ENCODE assay signal across 27 mouse cellular contexts in genomic region chr7:90281759-90282546, GRCm38 (mm10). TPM values are rescaled to one million over a fixed set of nuclear protein-coding genes. Genes with fewer than 3 reads are reported as not detected.
DNase-seq lines count a peak whose midpoint lies in the region; ATAC-seq and TF ChIP-seq lines count a peak whose summit lies in the region.
"Had no signal": no experiment of that assay in that cellular context is flagged by ENCODE, and none has a peak within 500 bp of the region (broad histone marks: within the 10 kb centered on the region; RNA-seq: fewer than 3 reads in every experiment).

No protein-coding gene starts in this region.

- no peak overlapping the region for H3K4me2 ChIP-seq in intestine, embryonic 16.5 days (ENCODE audit: low read depth, low read length)
- H3K4me2 ChIP-seq in intestine, embryonic 15.5 days (replicated peaks) = no peak overlapping the region
- H3K4me2 ChIP-seq in embryonic facial prominence, embryonic 14.5 days (ENCODE audit: low read depth, low read length) = no peak overlapping the region
- no peak overlapping the region for H3K4me2 ChIP-seq in limb, embryonic 14.5 days (replicated peaks; ENCODE audit: low read depth, low read length, severe bottlenecking)
- H3K4me2 ChIP-seq in hindbrain, embryonic 14.5 days (replicated peaks) = no peak overlapping the region
- H3K4me2 ChIP-seq: heart, embryonic 13.5 days; liver, embryonic 12.5 days; lung, embryonic 14.5 days; neural tube, embryonic 15.5 days; stomach, embryonic 15.5 days had no signal

- no peaks in the 10 kb centered on the region for H3K9me3 ChIP-seq in intestine, embryonic 16.5 days (ENCODE audit: control insufficient read depth, low read length)
- no peaks in the 10 kb centered on the region for H3K9me3 ChIP-seq in intestine, embryonic 15.5 days
- no peaks in the 10 kb centered on the region for H3K9me3 ChIP-seq in embryonic facial prominence, embryonic 14.5 days (ENCODE audit: control insufficient read depth, low read length)
- no peaks in the 10 kb centered on the region for H3K9me3 ChIP-seq in limb, embryonic 14.5 days (ENCODE audit: control insufficient read depth, low read length)
- no peaks in the 10 kb centered on the region for H3K9me3 ChIP-seq in hindbrain, embryonic 14.5 days (ENCODE audit: control insufficient read depth, low read length)
- H3K9me3 ChIP-seq: forebrain, embryonic 10.5 days; heart, embryonic 13.5 days; liver, embryonic 12.5 days; megakaryocyte, embryonic 14.5 days; neural tube, embryonic 15.5 days; stomach, embryonic 15.5 days had no signal

- no peaks in the 10 kb centered on the region for H3K4me1 ChIP-seq in intestine, embryonic 16.5 days (ENCODE audit: control insufficient read depth, insufficient read depth, low read length)
- H3K4me1 ChIP-seq in intestine, embryonic 15.5 days (replicated peaks) = no peaks in the 10 kb centered on the region
- H3K4me1 ChIP-seq in embryonic facial prominence, embryonic 14.5 days (ENCODE audit: control insufficient read depth, insufficient read depth, low read length) = no peaks in the 10 kb centered on the region; the same call in 1 of the 2 replicates
- H3K4me1 ChIP-seq in limb, embryonic 14.5 days (ENCODE audit: control insufficient read depth, insufficient read depth, low read length) = peaks cover 5% of the 10 kb centered on the region; the same call in 1 of the 2 replicates
- H3K4me1 ChIP-seq in hindbrain, embryonic 14.5 days (replicated peaks; ENCODE audit: control insufficient read depth, insufficient read depth, low read length) = no peaks in the 10 kb centered on the region
- H3K4me1 ChIP-seq: forebrain, embryonic 10.5 days; heart, embryonic 13.5 days; liver, embryonic 12.5 days; neural tube, embryonic 15.5 days had no signal

- no peak overlapping the region for H3K27ac ChIP-seq in intestine, embryonic 16.5 days (ENCODE audit: low read length)
- H3K27ac ChIP-seq in intestine, embryonic 15.5 days = no peak overlapping the region
- H3K27ac ChIP-seq in embryonic facial prominence, embryonic 14.5 days (replicated peaks; ENCODE audit: low read depth, low read length) = peak overlapping the region; percentile 33; the same call in 1 of the 2 replicates
- H3K27ac ChIP-seq in limb, embryonic 14.5 days (replicated peaks; ENCODE audit: low read depth, low read length) = no peak overlapping the region
- H3K27ac ChIP-seq in hindbrain, embryonic 14.5 days = no peak overlapping the region
- H3K27ac ChIP-seq: forebrain, embryonic 10.5 days; heart, embryonic 13.5 days; liver, embryonic 12.5 days; neural tube, embryonic 15.5 days; stomach, embryonic 15.5 days had no signal

- 71% methylated on average over 11 of the region's 11 CpGs for WGBS in intestine, embryonic 16.5 days
- WGBS in intestine, embryonic 15.5 days = 74% methylated on average over 11 of the region's 11 CpGs
- 72% methylated on average over 11 of the region's 11 CpGs for WGBS in embryonic facial prominence, embryonic 14.5 days
- 58% methylated on average over 11 of the region's 11 CpGs for WGBS in limb, embryonic 14.5 days
- WGBS in hindbrain, embryonic 14.5 days = 89% methylated on average over 11 of the region's 11 CpGs

- no peaks in the 10 kb centered on the region for H3K36me3 ChIP-seq in intestine, embryonic 16.5 days (ENCODE audit: control insufficient read depth, insufficient read depth, low read length)
- H3K36me3 ChIP-seq in intestine, embryonic 15.5 days = no peaks in the 10 kb centered on the region
- no peaks in the 10 kb centered on the region for H3K36me3 ChIP-seq in embryonic facial prominence, embryonic 14.5 days (ENCODE audit: control insufficient read depth, insufficient read depth, low read length)
- no peaks in the 10 kb centered on the region for H3K36me3 ChIP-seq in limb, embryonic 14.5 days (ENCODE audit: control insufficient read depth, insufficient read depth, low read length)
- H3K36me3 ChIP-seq in hindbrain, embryonic 14.5 days (replicated peaks; ENCODE audit: control insufficient read depth, insufficient read depth) = no peaks in the 10 kb centered on the region
- H3K36me3 ChIP-seq: forebrain, embryonic 10.5 days; heart, embryonic 13.5 days; liver, embryonic 12.5 days; neural tube, embryonic 15.5 days; stomach, embryonic 15.5 days had no signal

- no peak overlapping the region for H3K9ac ChIP-seq in intestine, embryonic 16.5 days (ENCODE audit: low read depth, low read length)
- H3K9ac ChIP-seq in intestine, embryonic 15.5 days = no peak overlapping the region
- no peak overlapping the region for H3K9ac ChIP-seq in embryonic facial prominence, embryonic 14.5 days (ENCODE audit: low read depth, low read length)
- H3K9ac ChIP-seq in limb, embryonic 14.5 days (ENCODE audit: low read depth, low read length, severe bottlenecking) = no peak overlapping the region
- H3K9ac ChIP-seq in hindbrain, embryonic 14.5 days = no peak overlapping the region
- H3K9ac ChIP-seq: forebrain, postnatal 0 days; heart, embryonic 13.5 days; liver, embryonic 12.5 days; lung, embryonic 14.5 days; neural tube, embryonic 15.5 days; stomach, embryonic 15.5 days had no signal

- no peak overlapping the region for H3K4me3 ChIP-seq in intestine, embryonic 16.5 days (ENCODE audit: low read length)
- H3K4me3 ChIP-seq in intestine, embryonic 15.5 days (replicated peaks) = no peak overlapping the region
- H3K4me3 ChIP-seq in embryonic facial prominence, embryonic 14.5 days (ENCODE audit: low read depth, low read length) = no peak overlapping the region
- no peak overlapping the region for H3K4me3 ChIP-seq in limb, embryonic 14.5 days (replicated peaks; ENCODE audit: low read length)
- no peak overlapping the region for H3K4me3 ChIP-seq in hindbrain, embryonic 14.5 days (replicated peaks; ENCODE audit: low read length)
- H3K4me3 ChIP-seq: forebrain, embryonic 10.5 days; heart, embryonic 13.5 days; liver, embryonic 12.5 days; megakaryocyte, embryonic 14.5 days; neural tube, embryonic 15.5 days; stomach, embryonic 15.5 days had no signal

- no peaks in the 10 kb centered on the region for H3K27me3 ChIP-seq in intestine, embryonic 16.5 days (replicated peaks; ENCODE audit: control insufficient read depth, insufficient read depth, low read length)
- H3K27me3 ChIP-seq in intestine, embryonic 15.5 days (replicated peaks) = no peaks in the 10 kb centered on the region
- no peaks in the 10 kb centered on the region for H3K27me3 ChIP-seq in embryonic facial prominence, embryonic 14.5 days (replicated peaks; ENCODE audit: control insufficient read depth, insufficient read depth, low read length)
- H3K27me3 ChIP-seq in limb, embryonic 14.5 days (ENCODE audit: control insufficient read depth, insufficient read depth, low read length) = no peaks in the 10 kb centered on the region
- no peaks in the 10 kb centered on the region for H3K27me3 ChIP-seq in hindbrain, embryonic 14.5 days (ENCODE audit: control insufficient read depth, insufficient read depth, low read length)
- H3K27me3 ChIP-seq: heart, embryonic 13.5 days; liver, embryonic 12.5 days; neural tube, embryonic 15.5 days; stomach, embryonic 15.5 days had no signal

- peak; percentile 19; the same call in 1 of the 2 replicates for ATAC-seq in intestine, embryonic 16.5 days
- no peak for ATAC-seq in intestine, embryonic 15.5 days
- ATAC-seq in embryonic facial prominence, embryonic 14.5 days (ENCODE audit: low read depth) = peak; percentile 75
- ATAC-seq in limb, embryonic 14.5 days (ENCODE audit: low FRiP score, low read depth) = peak; percentile 82
- ATAC-seq in hindbrain, embryonic 14.5 days (ENCODE audit: low FRiP score) = no peak
- ATAC-seq: forebrain, postnatal 0 days; liver, embryonic 12.5 days had no signal

- no peak for TF ChIP-seq POLR2A in limb, embryonic 14.5 days (IDR thresholded peaks at IDR 0.05; ENCODE audit: borderline replicate concordance, extremely low read depth, insufficient read depth, insufficient read length)

- DNase-seq in 416B (ENCODE audit: low read depth) = peak; percentile 34
- peak; percentile 79 for DNase-seq in embryonic facial prominence, embryonic 14.5 days (ENCODE audit: low spot score)
- DNase-seq in limb, embryonic 14.5 days (ENCODE audit: low spot score) = peak; percentile 59
- no peak for DNase-seq in left cerebral cortex, adult 18-20 months (ENCODE audit: low spot score in 2 of 2)
- no peak for DNase-seq in layer of hippocampus, adult 11-12 months (ENCODE audit: low spot score)
- no peak for DNase-seq in hindbrain, embryonic 14.5 days (ENCODE audit: low spot score)
- DNase-seq: adrenal gland, adult 2 months; cerebellum, adult 2 months; forebrain, postnatal 0 days; heart, postnatal 4 days; kidney, adult 8-10 months; kidney, postnatal 25 days; layer of hippocampus, adult 9-11 months; midbrain, embryonic 14.5 days; thymus, adult 2 months had no signal

RNA-seq across cellular contexts. Expression of gene Ccdc83, which starts 16.4 kb away (rescaled TPM):
- not detected in 2 replicates for polyA plus RNA-seq in intestine, embryonic 16.5 days (2015; fragmentation: Nextera tagmentation; extraction: Ambion mirVana)
- polyA plus RNA-seq in intestine, embryonic 15.5 days (2015; fragmentation: Nextera tagmentation; extraction: Ambion mirVana) = not detected in 2 replicates
- polyA plus RNA-seq in embryonic facial prominence, embryonic 14.5 days (2014; fragmentation: Nextera tagmentation; extraction: Ambion mirVana) = 0.14 TPM in 1 of 2 replicates, not detected in the other
- 0.14 TPM in 1 of 2 replicates, not detected in the other for polyA plus RNA-seq in limb, embryonic 14.5 days (2012; rRNA removed)
- not detected in 2 replicates for polyA plus RNA-seq in limb, embryonic 14.5 days (2014; fragmentation: Nextera tagmentation; extraction: Ambion mirVana)
- total RNA-seq in left cerebral cortex, adult 18-20 months (2021) = not detected
- not detected in 2 replicates for polyA plus RNA-seq in hindbrain, embryonic 14.5 days (2014; fragmentation: Nextera tagmentation; extraction: Ambion mirVana)
- total RNA-seq: adrenal gland, adult 2 months; forebrain, postnatal 0 days; gastrocnemius, adult 18-20 months; heart, postnatal 4 days had no signal
- polyA plus RNA-seq: adrenal gland, adult 2 months; C2C12; cerebellum, adult 2 months; embryonic facial prominence, embryonic 11.5 days; forebrain, embryonic 10.5 days; forebrain, postnatal 0 days; heart, embryonic 13.5 days; liver, embryonic 12.5 days; lung, embryonic 14.5 days; midbrain, embryonic 14.5 days; neural tube, embryonic 15.5 days; stomach, embryonic 15.5 days; thymus, adult 2 months had no signal

RNA-seq across cellular contexts. Expression of gene Sytl2, which starts 20.1 kb away (rescaled TPM):
- polyA plus RNA-seq in intestine, embryonic 16.5 days (2015; fragmentation: Nextera tagmentation; extraction: Ambion mirVana) = 8.9 and 9.4 TPM in 2 replicates
- 9.4 and 9.9 TPM in 2 replicates for polyA plus RNA-seq in intestine, embryonic 15.5 days (2015; fragmentation: Nextera tagmentation; extraction: Ambion mirVana)
- polyA plus RNA-seq in embryonic facial prominence, embryonic 14.5 days (2014; fragmentation: Nextera tagmentation; extraction: Ambion mirVana) = 29.7 and 34.6 TPM in 2 replicates
- polyA plus RNA-seq in limb, embryonic 14.5 days (2012; rRNA removed) = 21.6 and 25.7 TPM in 2 replicates
- polyA plus RNA-seq in limb, embryonic 14.5 days (2014; fragmentation: Nextera tagmentation; extraction: Ambion mirVana) = 18.0 and 21.9 TPM in 2 replicates
- total RNA-seq in left cerebral cortex, adult 18-20 months (2021) = 10 to 100 TPM; 75.7 to 76.7 TPM
- polyA plus RNA-seq in hindbrain, embryonic 14.5 days (2014; fragmentation: Nextera tagmentation; extraction: Ambion mirVana) = 8.0 and 8.3 TPM in 2 replicates

Comparison
In these comparisons a context has a peak if more than half of its experiments do, and no peak if none do; other contexts are left out.
1. ATAC-seq: peak in intestine, embryonic 16.5 days (single experiment), embryonic facial prominence, embryonic 14.5 days (single experiment) and limb, embryonic 14.5 days (single experiment); none in intestine, embryonic 15.5 days (single experiment) and hindbrain, embryonic 14.5 days (single experiment).
2. DNase-seq: peak in 416B (single experiment), embryonic facial prominence, embryonic 14.5 days (single experiment) and limb, embryonic 14.5 days (single experiment); none in left cerebral cortex, adult 18-20 months (0 of 2), layer of hippocampus, adult 11-12 months (single experiment) and hindbrain, embryonic 14.5 days (single experiment).